Comparison of ENCODE assay signal across 16 mouse cellular contexts in the genomic region with DNA sequence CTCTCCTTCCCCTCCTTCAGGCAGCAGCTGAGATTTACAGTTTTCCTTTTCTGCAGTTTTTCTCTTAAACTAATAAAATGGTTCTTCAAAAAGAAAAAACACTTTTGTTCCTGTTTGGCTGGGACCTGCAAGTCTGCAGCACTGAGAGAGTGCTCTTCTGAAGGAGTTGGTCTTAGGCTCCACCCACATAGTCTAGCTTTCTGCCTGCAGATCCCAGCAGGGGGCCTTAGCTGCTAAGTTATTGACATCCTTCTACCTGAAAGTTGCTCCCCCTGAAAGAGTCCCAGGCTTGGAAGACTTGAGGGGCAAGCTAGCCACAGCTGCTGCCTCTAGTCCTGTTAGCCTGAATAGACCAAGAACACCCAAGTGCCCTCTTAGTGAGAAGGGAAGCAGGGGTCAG. TPM values are rescaled to one million over a fixed set of nuclear protein-coding genes. Genes with fewer than 3 reads are reported as not detected.
"Had no signal": no experiment of that assay in that cellular context is flagged by ENCODE, and none has a peak within 500 bp of the region (broad histone marks: within the 10 kb centered on the region; RNA-seq: fewer than 3 reads in every experiment).

No protein-coding gene starts in this region.

- H3K4me2 ChIP-seq: liver, embryonic 11.5 days; liver, embryonic 15.5 days; midbrain, embryonic 13.5 days; neural tube, embryonic 15.5 days had no signal

- DNase-seq: kidney, adult 8-10 months; kidney, postnatal 10 days; kidney, postnatal 4 days; lung, adult 2 months; lung, postnatal 10 days; right cerebral cortex, postnatal 4 days; spleen, adult 18-20 months; thymus, adult 2 months; thymus, postnatal 25 days had no signal

- H3K9me3 ChIP-seq: limb, embryonic 10.5 days; liver, embryonic 15.5 days; midbrain, embryonic 13.5 days; neural tube, embryonic 15.5 days had no signal

- ATAC-seq: midbrain, embryonic 13.5 days had no signal

- H3K9ac ChIP-seq: liver, embryonic 15.5 days; midbrain, embryonic 13.5 days; neural tube, embryonic 15.5 days had no signal

- H3K4me3 ChIP-seq: left cerebral cortex, adult 2 months; limb, embryonic 10.5 days; liver, embryonic 15.5 days; midbrain, embryonic 13.5 days; myocyte; neural tube, embryonic 15.5 days had no signal

- H3K4me1 ChIP-seq: limb, embryonic 10.5 days; liver, embryonic 15.5 days; midbrain, embryonic 13.5 days; neural tube, embryonic 15.5 days had no signal

- H3K27ac ChIP-seq: left cerebral cortex, adult 2 months; limb, embryonic 10.5 days; liver, embryonic 15.5 days; neural tube, embryonic 15.5 days had no signal

- H3K27me3 ChIP-seq: liver, embryonic 15.5 days; midbrain, embryonic 13.5 days; neural tube, embryonic 15.5 days had no signal

RNA-seq across cellular contexts. Expression of a gene that starts 48.4 kb away (rescaled TPM):
- polyA plus RNA-seq: myocyte had no signal
